Mouse (Mus musculus) lung, postnatal 0 days (tissue): ENCODE measurements at regions not wholly inside any gene's neighbourhood (a gene's known extent, or its start where the extent isn't known, plus 50 kb on each side); places are given as distances from the start of the nearest gene placed in this dataset.

Experiments
- ATAC-seq: fragments of 200-750 bp; cut with Nextera tagmentation; 2 replicates; pipeline ENCODE4 v1.8.0; 2017; ENCODE audit warnings: moderate library complexity
- DNase-seq: peaks from one replicate; pipeline ENCODE4 v3.0.0-alpha.2; 2016; ENCODE audit warnings: low spot score
- H3K27ac ChIP-seq: fragments of 300-500 bp; sonication (generic); 2 replicates; pipeline ENCODE4 v1.5.1; 2014; ENCODE audit warnings: antibody characterized with exemption, mild to moderate bottlenecking, low read length, mixed read lengths
- H3K27me3 ChIP-seq: fragments of 300-500 bp; sonication (generic); replicated peaks from 2 replicates; pipeline ENCODE4 v1.6.1; 2014; ENCODE audit warnings: low read length, mixed read lengths; ENCODE audit not compliant: insufficient read depth
- H3K36me3 ChIP-seq: fragments of 300-500 bp; sonication (generic); 2 replicates; pipeline ENCODE4 v1.6.1; 2014; ENCODE audit warnings: low read length, mixed read lengths; ENCODE audit not compliant: insufficient read depth
- H3K4me1 ChIP-seq: fragments of 300-500 bp; sonication (generic); 2 replicates; pipeline ENCODE4 v1.6.1; 2014; ENCODE audit warnings: antibody characterized with exemption, low read depth, low read length, mixed read lengths; ENCODE audit not compliant: insufficient read depth
- H3K4me2 ChIP-seq: fragments of 300-500 bp; sonication (generic); replicated peaks from 2 replicates; pipeline ENCODE4 v1.6.1; 2014; ENCODE audit warnings: low read depth, mild to moderate bottlenecking, low read length, moderate library complexity, mixed read lengths
- H3K4me3 ChIP-seq: fragments of 300-500 bp; sonication (generic); 2 replicates; pipeline ENCODE4 v1.5.1; 2014; ENCODE audit warnings: low read depth, low read length
- H3K9ac ChIP-seq: fragments of 300-500 bp; sonication (generic); replicated peaks from 2 replicates; pipeline ENCODE4 v1.6.1; 2014; ENCODE audit warnings: low read depth, mild to moderate bottlenecking
- H3K9me3 ChIP-seq: fragments of 300-500 bp; sonication (generic); 2 replicates; pipeline ENCODE4 v1.6.1; 2016; ENCODE audit warnings: low read length, mixed read lengths
- CTCF ChIP-seq: IDR thresholded peaks from 2 replicates; pipeline ENCODE4 v1.5.1; 2016; ENCODE audit warnings: antibody characterized with exemption, mild to moderate bottlenecking
- EP300 ChIP-seq: IDR thresholded peaks from 2 replicates; pipeline ENCODE4 v1.6.1; 2016; ENCODE audit warnings: antibody characterized with exemption, mild to moderate bottlenecking, control low read depth
- WGBS: fragments of 180-500 bp; shearing (Covaris S2); extraction: QIAGEN DNeasy Blood & Tissue Kit; methylation state at CpG from one replicate; pipeline ENCODE4 v1.1.7; 2014; 5-methylcytosine and 5-hydroxymethylcytosine counted together

GRCm38 (mm10) chr12:107159126-107159525 is 329.3 kb upstream of the 3110018I06Rik start:
- no peak for ATAC-seq

GRCm38 (mm10) chr12:107160137-107160536 is 328.3 kb upstream of the 3110018I06Rik start:
- ATAC-seq (no peak), DNase-seq (no peak)
- no peaks in the 10 kb centered on the region for H3K27me3 ChIP-seq
- no peak overlapping the region for H3K4me2 ChIP-seq
- no peak overlapping the region for H3K4me3 ChIP-seq
- no peak for TF ChIP-seq EP300
- no peak for TF ChIP-seq CTCF
- no peaks in the 10 kb centered on the region for H3K36me3 ChIP-seq
- no peak overlapping the region for H3K9ac ChIP-seq
- no peak overlapping the region for H3K27ac ChIP-seq
- H3K9me3 ChIP-seq = no peaks in the 10 kb centered on the region
- WGBS = 5% methylated on average over 7 of the region's 7 CpGs
- H3K4me1 ChIP-seq = no peaks in the 10 kb centered on the region

More at GRCm38 (mm10) chr12:107159126-107159525, 329.3 kb upstream of the 3110018I06Rik start:
- H3K4me2 ChIP-seq = no peak overlapping the region
- no peak overlapping the region for H3K27ac ChIP-seq
- WGBS = 57% methylated on average over 5 of the region's 5 CpGs
- H3K9me3 ChIP-seq = no peaks in the 10 kb centered on the region
- TF ChIP-seq EP300 = no peak
- TF ChIP-seq CTCF = no peak
- DNase-seq = no peak
- no peaks in the 10 kb centered on the region for H3K36me3 ChIP-seq
- no peak overlapping the region for H3K4me3 ChIP-seq
- H3K9ac ChIP-seq = no peak overlapping the region
- H3K4me1 ChIP-seq = no peaks in the 10 kb centered on the region
- H3K27me3 ChIP-seq = no peaks in the 10 kb centered on the region

- no peaks in the 10 kb centered on the region for H3K36me3 ChIP-seq
- H3K4me1 ChIP-seq = no peaks in the 10 kb centered on the region
- WGBS = 25% methylated on average over 6 of the region's 6 CpGs
- no peak for TF ChIP-seq CTCF
- no peak for TF ChIP-seq EP300
- no peaks in the 10 kb centered on the region for H3K27me3 ChIP-seq
- H3K9me3 ChIP-seq = no peaks in the 10 kb centered on the region
- no peak for ATAC-seq
- no peak overlapping the region for H3K4me3 ChIP-seq
- no peak for DNase-seq
- no peak overlapping the region for H3K27ac ChIP-seq
- no peak overlapping the region for H3K9ac ChIP-seq
- H3K4me2 ChIP-seq = no peak overlapping the region
These were observed 327.8 kb upstream of the 3110018I06Rik start for GRCm38 (mm10) chr12:107160628-107161027.

- Histone ChIP-seq H3K4me2 (no peak overlapping the region), H3K4me1 (no peaks in the 10 kb centered on the region), H3K9me3 (no peaks in the 10 kb centered on the region), H3K4me3 (no peak overlapping the region), H3K36me3 (no peaks in the 10 kb centered on the region), H3K9ac (no peak overlapping the region), H3K27ac (no peak overlapping the region), H3K27me3 (no peaks in the 10 kb centered on the region)
- DNase-seq = no peak
- 61% methylated on average over 7 of the region's 7 CpGs for WGBS
- TF ChIP-seq EP300 = no peak
- no peak for TF ChIP-seq CTCF
- ATAC-seq = no peak
These were observed 317.5 kb upstream of the 3110018I06Rik start for GRCm38 (mm10) chr12:107170926-107171325.

GRCm38 (mm10) chr12:107171676-107172075 is 316.8 kb upstream of the 3110018I06Rik start:
- no peaks in the 10 kb centered on the region for H3K9me3 ChIP-seq
- H3K4me2 ChIP-seq = no peak overlapping the region
- no peaks in the 10 kb centered on the region for H3K4me1 ChIP-seq
- H3K27ac ChIP-seq = no peak overlapping the region
- DNase-seq = no peak
- WGBS = 83% methylated on average over 15 of the region's 15 CpGs
- no peak overlapping the region for H3K9ac ChIP-seq
- H3K4me3 ChIP-seq = no peak overlapping the region
- H3K36me3 ChIP-seq = no peaks in the 10 kb centered on the region
- H3K27me3 ChIP-seq = no peaks in the 10 kb centered on the region
- no peak for ATAC-seq
- TF ChIP-seq EP300 (no peak), CTCF (no peak)

- DNase-seq (no peak), ATAC-seq (no peak)
- TF ChIP-seq EP300 = no peak
- no peak for TF ChIP-seq CTCF
- Histone ChIP-seq H3K27me3 (no peaks in the 10 kb centered on the region), H3K36me3 (no peaks in the 10 kb centered on the region), H3K9me3 (no peaks in the 10 kb centered on the region), H3K27ac (no peak overlapping the region), H3K4me3 (no peak overlapping the region), H3K9ac (no peak overlapping the region), H3K4me1 (no peaks in the 10 kb centered on the region), H3K4me2 (no peak overlapping the region)
- WGBS = 49% methylated on average over 6 of the region's 6 CpGs
These were observed 309.8 kb upstream of the 3110018I06Rik start for GRCm38 (mm10) chr12:107178676-107179075.

GRCm38 (mm10) chr12:107180501-107180900 is 307.9 kb upstream of the 3110018I06Rik start:
- ATAC-seq (no peak), DNase-seq (no peak)
- Histone ChIP-seq H3K4me1 (no peaks in the 10 kb centered on the region), H3K27me3 (no peaks in the 10 kb centered on the region), H3K36me3 (no peaks in the 10 kb centered on the region), H3K9ac (no peak overlapping the region), H3K4me3 (no peak overlapping the region), H3K9me3 (no peaks in the 10 kb centered on the region), H3K4me2 (no peak overlapping the region), H3K27ac (no peak overlapping the region)
- 88% methylated on average over 3 of the region's 3 CpGs for WGBS
- TF ChIP-seq CTCF = no peak
- no peak for TF ChIP-seq EP300
